Mouse (Mus musculus): ENCODE measurements at regions not wholly inside any gene's neighbourhood (a gene's known extent, or its start where the extent isn't known, plus 50 kb on each side); places are given as distances from the start of the nearest gene placed in this dataset.

DNA sequence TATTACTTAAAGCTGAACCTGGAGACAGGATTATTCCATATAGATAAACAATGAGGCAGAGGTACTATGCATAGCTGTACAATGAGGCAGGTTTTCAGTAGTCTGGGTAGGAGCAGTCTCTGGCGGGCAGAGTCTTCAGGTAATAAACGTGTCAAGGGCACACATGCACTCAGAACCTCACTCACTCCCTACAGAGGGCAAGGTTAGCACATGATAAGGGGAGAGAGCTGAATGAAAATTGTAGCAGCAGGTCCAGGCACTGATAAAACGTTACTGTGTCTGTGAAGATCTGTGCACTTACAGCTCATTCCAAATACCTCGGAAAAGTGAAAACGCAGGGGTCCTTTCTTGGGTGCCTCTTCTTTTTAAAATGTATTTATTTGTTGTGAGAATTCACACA lies 120.9 kb upstream of the Itga4 start:
- no peak for TF ChIP-seq CTCF (IDR thresholded peaks at IDR 0.05; ENCODE audit: extremely low read depth, insufficient read length, insufficient replicate concordance, low read depth, low read length)
- TF ChIP-seq POLR2A (IDR thresholded peaks at IDR 0.05; ENCODE audit: low read depth, low read length): no peak

Measured in small intestine, adult 2 months (tissue).